In genomic region chr13:51089058-51089457, GRCm38 (mm10) we compare ENCODE assay signal across 17 mouse cellular contexts.
"Had no signal": no experiment of that assay in that cellular context is flagged by ENCODE, and none has a peak within 500 bp of the region (broad histone marks: within the 10 kb centered on the region; RNA-seq: fewer than 3 reads in every experiment).

No protein-coding gene starts in this region.

- H3K4me2 ChIP-seq: limb, embryonic 13.5 days; liver, embryonic 15.5 days; midbrain, embryonic 12.5 days; midbrain, embryonic 15.5 days; neural tube, embryonic 12.5 days; neural tube, embryonic 15.5 days had no signal

- H3K4me1 ChIP-seq: limb, embryonic 10.5 days; limb, embryonic 13.5 days; liver, embryonic 15.5 days; midbrain, embryonic 12.5 days; midbrain, embryonic 15.5 days; neural tube, embryonic 12.5 days; neural tube, embryonic 15.5 days had no signal

- H3K36me3 ChIP-seq: limb, embryonic 10.5 days; limb, embryonic 13.5 days; liver, embryonic 15.5 days; midbrain, embryonic 12.5 days; midbrain, embryonic 15.5 days; neural tube, embryonic 12.5 days; neural tube, embryonic 15.5 days had no signal

- ATAC-seq: intestine, embryonic 16.5 days; midbrain, embryonic 15.5 days had no signal

- H3K9me3 ChIP-seq: limb, embryonic 10.5 days; liver, embryonic 15.5 days; midbrain, embryonic 12.5 days; midbrain, embryonic 15.5 days; neural tube, embryonic 12.5 days; neural tube, embryonic 15.5 days had no signal

- H3K27me3 ChIP-seq: limb, embryonic 13.5 days; liver, embryonic 15.5 days; midbrain, embryonic 12.5 days; midbrain, embryonic 15.5 days; neural tube, embryonic 12.5 days; neural tube, embryonic 15.5 days had no signal

- H3K9ac ChIP-seq: limb, embryonic 13.5 days; liver, embryonic 15.5 days; midbrain, embryonic 12.5 days; midbrain, embryonic 15.5 days; neural tube, embryonic 12.5 days; neural tube, embryonic 15.5 days had no signal

- H3K27ac ChIP-seq: kidney, postnatal 0 days; layer of hippocampus, adult 2 months; limb, embryonic 10.5 days; limb, embryonic 13.5 days; liver, embryonic 15.5 days; macrophage; midbrain, embryonic 12.5 days; midbrain, embryonic 15.5 days; neural tube, embryonic 12.5 days; neural tube, embryonic 15.5 days had no signal

- DNase-seq: kidney, adult 2 months; kidney, postnatal 25 days; layer of hippocampus, adult 9-11 months; liver; lung, adult 2 months; thymus, postnatal 25 days had no signal

- H3K4me3 ChIP-seq: layer of hippocampus, adult 2 months; limb, embryonic 10.5 days; limb, embryonic 13.5 days; liver, embryonic 15.5 days; midbrain, embryonic 12.5 days; midbrain, embryonic 15.5 days; neural tube, embryonic 12.5 days; neural tube, embryonic 15.5 days had no signal
